Mouse (Mus musculus) midbrain, embryonic 10.5 days (tissue): ENCODE measurements around the gene Cutal. TPM values are rescaled to one million over a fixed set of nuclear protein-coding genes. Genes with fewer than 3 reads are reported as not detected.

Source experiments
- DNase-seq: peaks from one replicate; pipeline ENCODE4 v3.0.0-alpha.2; 2017; ENCODE audit warnings: low spot score
- H3K27ac ChIP-seq: fragments of 300-500 bp; sonication (generic); replicated peaks from 2 replicates; pipeline ENCODE4 v1.5.1; 2016; ENCODE audit warnings: mild to moderate bottlenecking
- H3K27me3 ChIP-seq: fragments of 300-500 bp; sonication (generic); 2 replicates; pipeline ENCODE4 v1.6.1; 2016; ENCODE audit warnings: low read depth, mild to moderate bottlenecking; ENCODE audit not compliant: poor library complexity, severe bottlenecking
- H3K36me3 ChIP-seq: fragments of 300-500 bp; sonication (generic); 2 replicates; pipeline ENCODE4 v1.6.1; 2016; ENCODE audit warnings: mild to moderate bottlenecking, moderate library complexity
- H3K4me1 ChIP-seq: fragments of 300-500 bp; sonication (generic); 2 replicates; pipeline ENCODE4 v1.6.1; 2016
- H3K4me3 ChIP-seq: fragments of 300-500 bp; sonication (generic); 2 replicates; pipeline ENCODE4 v1.5.1; 2016; ENCODE audit warnings: mild to moderate bottlenecking, moderate library complexity
- H3K9me3 ChIP-seq: fragments of 300-500 bp; sonication (generic); replicated peaks from 2 replicates; pipeline ENCODE4 v1.6.1; 2016; ENCODE audit warnings: mild to moderate bottlenecking
- WGBS: fragments of 180-500 bp; shearing (Covaris S2); methylation state at CpG from one replicate; pipeline ENCODE4 v1.1.7; 2016; 5-methylcytosine and 5-hydroxymethylcytosine counted together
- polyA plus RNA-seq: library from polyadenylated mRNA; unstranded; fragments of >200 nt; fragmentation: Nextera tagmentation; extraction: Ambion mirVana; gene quantifications from 2 replicates; pipeline ENCODE4 v1.2.1, GENCODE M21; 2016

Gene Cutal
- polyA plus RNA-seq, 1 experiment from 2014 or later: 0.11 TPM

DNA sequence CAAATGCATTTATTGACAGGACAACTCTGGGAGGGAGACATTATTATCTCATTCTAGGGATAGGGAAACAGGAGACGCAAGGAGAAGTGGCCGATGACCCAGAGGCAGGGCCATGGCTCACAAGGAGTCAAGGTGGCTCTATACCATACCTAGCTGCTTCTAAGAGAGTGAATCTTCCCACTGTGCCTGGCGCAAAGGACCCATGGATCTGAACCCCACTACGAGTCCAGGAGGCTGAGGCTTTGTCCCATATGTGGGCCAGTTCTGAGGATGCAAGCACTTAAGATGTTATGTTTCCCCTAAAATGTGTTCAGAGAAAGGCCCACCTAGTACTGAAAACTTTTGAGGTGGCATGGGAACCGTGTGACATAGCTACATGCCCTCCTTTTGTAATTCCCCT lies 37.7 kb downstream of the Cutal start:
- whole genome bisulfite sequencing: 91% methylated on average over 5 of the region's 5 CpGs
- no peak for DNase-seq
- Histone ChIP-seq H3K9me3 (no peaks in the 10 kb centered on the region), H3K4me1 (peaks cover 36% of the 10 kb centered on the region), H3K27me3 (peaks cover 68% of the 10 kb centered on the region), H3K36me3 (no peaks in the 10 kb centered on the region), H3K27ac (no peak overlapping the region), H3K4me3 (no peak overlapping the region)

GRCm38 (mm10) chr2:34912613-34913012 lies 38.4 kb downstream of the Cutal start:
- Histone ChIP-seq H3K27ac (no peak overlapping the region), H3K36me3 (no peaks in the 10 kb centered on the region), H3K4me1 (peaks cover 31% of the 10 kb centered on the region), H3K4me3 (peak overlapping the region; percentile 72), H3K27me3 (peaks cover 65% of the 10 kb centered on the region), H3K9me3 (no peaks in the 10 kb centered on the region)
- 35% methylated on average over 7 of the region's 7 CpGs for WGBS
- DNase-seq: no peak

GRCm38 (mm10) chr2:34913218-34914068 lies 39.2 kb downstream of the Cutal start, which contains the start of gene Phf19:
Gene Phf19 (minus strand): TSS chr2:34914026.
- H3K9me3 ChIP-seq: no peaks in the 10 kb centered on the region
- H3K36me3 ChIP-seq: no peaks in the 10 kb centered on the region
- H3K27ac ChIP-seq: peak within 1 kb of the TSS; percentile 81
- peak within 1 kb of the TSS; percentile 72 for H3K4me3 ChIP-seq
- H3K4me1 ChIP-seq: peaks cover 31% of the 10 kb centered on the region
- peak; percentile 55 for DNase-seq
- 1% methylated on average over 64 of the region's 64 CpGs for WGBS
- peaks cover 60% of the 10 kb centered on the region for H3K27me3 ChIP-seq

GRCm38 (mm10) chr2:34914069-34914822 lies 40.0 kb downstream of the Cutal start:
- Histone ChIP-seq H3K27me3 (peaks cover 60% of the 10 kb centered on the region), H3K4me1 (peaks cover 31% of the 10 kb centered on the region), H3K27ac (peak overlapping the region; percentile 81), H3K9me3 (no peaks in the 10 kb centered on the region), H3K4me3 (peak overlapping the region; percentile 72), H3K36me3 (no peaks in the 10 kb centered on the region)
- 3% methylated on average over 45 of the region's 50 CpGs for WGBS
- DNase-seq: no peak

GRCm38 (mm10) chr2:34914823-34915082 lies 40.6 kb downstream of the Cutal start:
- no peak for DNase-seq
- peaks cover 31% of the 10 kb centered on the region for H3K4me1 ChIP-seq
- 18% methylated on average over 2 of the region's 2 CpGs for whole genome bisulfite sequencing
- H3K36me3 ChIP-seq: no peaks in the 10 kb centered on the region
- H3K27me3 ChIP-seq: peaks cover 60% of the 10 kb centered on the region
- H3K4me3 ChIP-seq: peak overlapping the region; percentile 72; the same call in 1 of the 2 replicates
- no peaks in the 10 kb centered on the region for H3K9me3 ChIP-seq
- H3K27ac ChIP-seq: no peak overlapping the region

DNA sequence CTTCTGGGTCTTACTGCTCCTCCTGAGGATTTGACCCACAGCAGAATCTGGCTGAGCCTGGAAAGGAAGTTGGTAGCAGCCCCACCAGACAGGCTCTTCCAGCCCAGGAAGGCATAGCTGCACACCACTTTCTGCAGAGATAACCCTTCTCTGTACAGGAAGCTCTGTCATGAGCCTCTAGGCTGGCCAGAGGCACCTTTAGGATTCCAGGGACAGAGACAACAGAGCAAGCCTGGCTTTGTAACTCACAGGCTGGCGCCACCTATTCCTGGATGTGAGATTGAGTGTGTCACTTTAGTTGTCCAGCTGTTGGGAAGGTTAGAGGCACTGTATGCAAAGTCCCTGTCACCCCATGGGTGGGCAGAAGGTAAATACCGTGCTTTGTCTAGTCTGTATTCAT lies 40.9 kb downstream of the Cutal start:
- DNase-seq: no peak
- 46% methylated on average over 2 of the region's 2 CpGs for WGBS
- no peak overlapping the region; the same call in 1 of the 2 replicates for H3K4me3 ChIP-seq
- H3K4me1 ChIP-seq: peaks cover 31% of the 10 kb centered on the region
- H3K36me3 ChIP-seq: no peaks in the 10 kb centered on the region
- no peak overlapping the region for H3K27ac ChIP-seq
- H3K9me3 ChIP-seq: no peaks in the 10 kb centered on the region
- peaks cover 60% of the 10 kb centered on the region for H3K27me3 ChIP-seq

- Histone ChIP-seq H3K4me3 (no peak overlapping the region), H3K36me3 (no peaks in the 10 kb centered on the region)
- 67% methylated on average over 2 of the region's 2 CpGs for WGBS
Measured at GRCm38 (mm10) chr2:34920144-34920543, 45.9 kb downstream of the Cutal start.

DNA sequence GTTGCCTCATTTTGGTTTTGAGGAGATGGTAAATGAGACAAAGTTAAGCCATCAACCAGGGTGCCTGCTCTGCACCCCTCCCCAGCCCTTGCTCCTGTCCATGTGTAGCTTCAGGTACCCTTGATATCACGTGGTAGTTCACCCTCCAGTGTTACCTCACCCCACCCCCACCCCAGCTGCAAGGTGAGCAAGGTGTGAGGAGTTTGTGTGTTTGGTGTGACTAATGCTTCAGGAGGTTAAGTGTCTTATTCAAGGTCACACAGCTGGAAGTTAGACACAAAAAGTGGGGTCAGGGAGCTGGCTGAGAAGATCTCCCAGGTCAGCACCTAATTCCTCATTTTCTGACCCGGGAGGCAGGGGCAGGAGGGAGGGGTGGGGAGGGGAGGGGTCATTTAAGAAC lies 48.5 kb downstream of the Cutal start:
- Histone ChIP-seq H3K9me3 (no peaks in the 10 kb centered on the region), H3K4me1 (peaks cover 4% of the 10 kb centered on the region), H3K36me3 (no peaks in the 10 kb centered on the region), H3K27me3 (peaks cover 3% of the 10 kb centered on the region; the same call in 1 of the 2 replicates), H3K4me3 (no peak overlapping the region), H3K27ac (no peak overlapping the region)
- DNase-seq: no peak
- 40% methylated on average over 2 of the region's 2 CpGs for WGBS

More at GRCm38 (mm10) chr2:34920144-34920543, 45.9 kb downstream of the Cutal start:
- Histone ChIP-seq H3K27me3 (peaks cover 10% of the 10 kb centered on the region), H3K9me3 (no peaks in the 10 kb centered on the region), H3K27ac (no peak overlapping the region), H3K4me1 (peaks cover 5% of the 10 kb centered on the region)
- no peak for DNase-seq

GRCm38 (mm10) chr2:34927320-34927719 lies 53.1 kb downstream of the Cutal start:
- H3K9me3 ChIP-seq: no peaks in the 10 kb centered on the region
- peaks cover 3% of the 10 kb centered on the region; the same call in 1 of the 2 replicates for H3K27me3 ChIP-seq
- no peaks in the 10 kb centered on the region for H3K4me1 ChIP-seq
- no peak for DNase-seq
- 78% methylated on average over 5 of the region's 5 CpGs for WGBS
- H3K36me3 ChIP-seq: no peaks in the 10 kb centered on the region
- H3K4me3 ChIP-seq: no peak overlapping the region
- H3K27ac ChIP-seq: no peak overlapping the region

GRCm38 (mm10) chr2:34937460-34937859 lies 63.3 kb downstream of the Cutal start:
- peaks cover 4% of the 10 kb centered on the region; the same call in 1 of the 2 replicates for H3K4me1 ChIP-seq
- no peaks in the 10 kb centered on the region for H3K9me3 ChIP-seq
- no peak overlapping the region for H3K4me3 ChIP-seq
- 44% methylated on average over 5 of the region's 5 CpGs for WGBS
- no peak overlapping the region for H3K27ac ChIP-seq
- no peaks in the 10 kb centered on the region for H3K36me3 ChIP-seq
- no peaks in the 10 kb centered on the region; the same call in 1 of the 2 replicates for H3K27me3 ChIP-seq
- DNase-seq: no peak

DNA sequence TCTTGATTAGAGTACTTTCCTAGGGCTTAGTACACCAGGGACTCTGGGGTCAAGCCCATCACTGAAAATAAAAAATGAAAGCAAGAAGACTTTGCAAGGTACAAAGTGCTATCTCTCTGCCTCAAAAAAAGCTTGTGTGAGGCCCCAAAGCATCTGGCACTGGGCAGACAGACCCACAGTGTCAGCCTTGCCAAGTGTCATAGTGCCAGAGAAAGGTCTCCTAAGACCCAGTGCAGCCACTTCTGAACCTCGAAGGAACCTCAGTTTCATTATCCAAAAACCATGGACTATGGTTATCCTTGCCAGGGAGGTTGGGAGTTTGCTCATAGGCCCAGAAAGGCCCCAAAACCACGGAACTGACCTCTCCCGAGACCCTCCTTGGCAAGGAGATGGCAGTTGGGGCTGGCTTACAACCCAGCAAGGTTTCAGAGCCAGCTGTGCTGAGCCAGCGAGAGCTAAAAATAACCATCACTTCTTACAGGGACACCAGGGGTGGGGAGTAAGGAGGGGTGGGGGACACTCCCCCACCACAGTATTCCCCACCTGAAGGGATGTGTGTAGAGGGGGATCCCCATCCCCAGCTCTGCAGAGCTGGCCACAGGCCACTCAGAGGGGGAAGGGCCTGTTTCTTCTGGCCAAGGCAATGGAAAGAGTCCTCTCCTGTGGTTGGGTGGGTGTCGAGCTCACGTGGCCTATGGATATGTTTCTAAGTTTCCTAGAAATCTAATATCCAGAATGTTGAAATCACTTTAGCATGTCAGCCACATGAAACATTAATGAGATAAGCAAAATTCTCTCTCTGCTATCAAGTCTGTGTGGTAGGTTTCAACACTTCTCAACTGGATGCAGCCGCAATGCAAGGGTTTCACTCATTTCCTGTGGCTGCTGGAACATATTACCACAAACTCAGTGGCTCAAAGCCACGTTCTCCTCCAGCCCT lies 64.3 kb downstream of the Cutal start:
- Histone ChIP-seq H3K27ac (no peak overlapping the region), H3K27me3 (no peaks in the 10 kb centered on the region; the same call in 1 of the 2 replicates), H3K36me3 (no peaks in the 10 kb centered on the region), H3K9me3 (no peaks in the 10 kb centered on the region), H3K4me3 (no peak overlapping the region), H3K4me1 (peaks cover 7% of the 10 kb centered on the region)
- 81% methylated on average over 8 of the region's 8 CpGs for WGBS
- DNase-seq: no peak

DNA sequence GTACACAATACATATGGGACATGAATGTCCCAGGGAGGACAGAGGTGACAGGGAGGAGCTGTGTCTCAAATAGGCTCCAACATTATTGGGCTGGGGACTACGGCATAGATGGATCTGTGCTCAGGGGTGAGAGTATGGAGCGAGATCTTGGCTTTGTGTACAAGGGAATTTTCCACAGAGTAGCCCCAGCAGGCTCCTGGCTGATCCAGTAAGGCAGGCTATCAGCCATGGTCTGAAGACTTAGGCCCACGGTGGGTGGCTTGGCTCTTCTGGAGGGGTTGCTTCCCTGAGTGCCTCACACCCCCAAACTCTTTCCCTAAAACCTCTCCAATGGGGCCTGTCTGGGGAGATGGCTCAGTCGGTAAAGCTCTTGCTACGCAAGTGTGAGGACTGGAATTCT lies 66.0 kb downstream of the Cutal start:
- DNase-seq: no peak
- no peaks in the 10 kb centered on the region for H3K9me3 ChIP-seq
- 75% methylated on average over 5 of the region's 5 CpGs for WGBS
- H3K4me3 ChIP-seq: no peak overlapping the region
- no peak overlapping the region for H3K27ac ChIP-seq
- H3K27me3 ChIP-seq: no peaks in the 10 kb centered on the region; the same call in 1 of the 2 replicates
- H3K4me1 ChIP-seq: peaks cover 17% of the 10 kb centered on the region
- no peaks in the 10 kb centered on the region for H3K36me3 ChIP-seq
